Mouse (Mus musculus) olfactory bulb, adult 2 months (tissue): ENCODE data around the gene Gm21788. TPM values are rescaled to one million over a fixed set of nuclear protein-coding genes. Genes with fewer than 3 reads are reported as not detected.
"Not testable (repeated sequence)": the region's sequence is repeated elsewhere in the genome, so short reads cannot be mapped to it uniquely, and the experiment has no call there.

Source experiments
- H3K27ac ChIP-seq: fragments of 200-500 bp; 2 replicates; pipeline ENCODE4 v1.5.1; 2012; ENCODE audit warnings: low read depth, low read length; ENCODE audit not compliant: insufficient read depth
- H3K4me1 ChIP-seq: fragments of 200-500 bp; 2 replicates; pipeline ENCODE4 v1.6.1; 2012; ENCODE audit warnings: low read length; ENCODE audit not compliant: control insufficient read depth, insufficient read depth
- H3K4me3 ChIP-seq: fragments of 200-500 bp; 2 replicates; pipeline ENCODE4 v1.5.1; 2012; ENCODE audit warnings: mild to moderate bottlenecking, low read depth, low read length, moderate library complexity; ENCODE audit not compliant: insufficient read depth
- WGBS: fragments of 180-500 bp; shearing (Covaris S2); methylation state at CpG from one replicate; pipeline ENCODE4 v1.1.7; 2018; 5-methylcytosine and 5-hydroxymethylcytosine counted together
- polyA plus RNA-seq: library from polyadenylated mRNA; stranded (reverse); fragments of >200 nt; gene quantifications from 2 replicates; pipeline ENCODE4 v1.2.4, GENCODE M21; 2012; ENCODE audit warnings: low replicate concordance; ENCODE audit not compliant: missing spikeins, insufficient read depth, insufficient read length

Gm21788 gene
- polyA plus RNA-seq: not detected in 2 replicates

DNA sequence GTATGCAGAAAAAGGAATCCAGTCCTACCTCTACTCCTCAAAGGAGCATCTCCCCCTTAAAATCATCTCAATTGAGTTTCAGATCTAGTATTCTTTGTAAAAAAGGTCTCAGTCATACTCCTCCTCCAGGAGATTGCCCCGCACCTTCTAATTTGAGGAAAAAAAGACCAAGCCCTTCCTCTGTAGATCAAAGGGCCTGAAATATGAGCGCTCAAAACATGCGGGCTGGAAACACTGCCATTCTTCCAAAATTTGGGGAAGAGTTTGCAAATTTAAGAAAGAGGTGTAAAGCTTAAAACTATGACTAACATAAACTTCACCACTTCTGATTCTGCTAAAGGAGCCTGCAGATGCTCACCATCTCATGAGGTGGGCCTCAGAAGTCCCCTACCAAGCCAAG is at the start of gene Gm21788:
Gene Gm21788, plus strand, starts transcription at position 301 of the 400 bp plus-strand sequence.
- WGBS: no CpG with 5 or more reads among the region's 3 CpGs
- not testable (repeated sequence) for H3K27ac ChIP-seq, H3K4me1 ChIP-seq, H3K4me3 ChIP-seq

Other genes starting within 250 kb of the Gm21788 start
- gene Gm21244, start 235.7 kb upstream of the Gm21788 start, polyA plus RNA-seq: not detected in 2 replicates
- gene Gm28998, start 151.2 kb upstream of the Gm21788 start, polyA plus RNA-seq: not detected in 2 replicates
- not detected in 2 replicates for gene Gm20826, start 233.5 kb downstream of the Gm21788 start, polyA plus RNA-seq